Mouse (Mus musculus) heart, postnatal 36 days (tissue): ENCODE measurements around the gene Inhbe. TPM values are rescaled to one million over a fixed set of nuclear protein-coding genes. Genes with fewer than 3 reads are reported as not detected.

Source experiments
- DNase-seq, 2 experiments: peaks; one replicate each; pipeline ENCODE4 v3.0.0; 2021 to 2022
- intact Hi-C: fragments of 180-260 bp; cut with DNase I; formaldehyde crosslinking; loops from one replicate; pipeline ENCODE4 v1.15.1; 2025
- total RNA-seq, 2 experiments: library from RNA; stranded (reverse); gene quantifications; 2 replicates each; pipeline ENCODE4 v1.2.3; 2021

Inhbe gene
- total RNA-seq, 2 experiments from 2014 or later = not detected

GRCm38 (mm10) chr10:127348957-127349356 lies 5.3 kb downstream of the Inhbe start:
- no peak for DNase-seq
- intact Hi-C loops = no loop called here

DNA sequence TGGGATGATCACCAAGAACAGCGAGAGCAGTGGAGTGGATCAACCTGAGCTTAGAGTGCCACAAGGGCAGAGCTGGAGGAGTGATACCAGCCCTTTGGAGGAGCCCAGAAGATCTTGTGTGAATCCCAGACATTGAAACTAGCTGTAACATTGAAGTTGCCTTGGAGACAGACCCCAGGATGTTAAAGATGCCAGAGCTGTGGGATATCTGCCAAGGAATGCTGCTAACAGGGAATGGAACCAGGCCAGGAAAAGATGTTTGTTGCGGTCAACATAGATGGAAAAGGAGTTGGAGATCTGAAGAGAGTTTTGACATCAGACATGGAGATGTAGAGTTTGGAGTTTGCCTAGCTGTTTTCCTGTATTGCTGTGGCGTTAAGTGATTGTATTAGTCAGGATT lies 8.0 kb downstream of the Inhbe start:
- no peak for DNase-seq
- intact Hi-C loops = no loop called here

- DNase-seq = no peak
- intact Hi-C loops = no loop called here
These were observed 11.2 kb downstream of the Inhbe start for GRCm38 (mm10) chr10:127343029-127343428.

DNA sequence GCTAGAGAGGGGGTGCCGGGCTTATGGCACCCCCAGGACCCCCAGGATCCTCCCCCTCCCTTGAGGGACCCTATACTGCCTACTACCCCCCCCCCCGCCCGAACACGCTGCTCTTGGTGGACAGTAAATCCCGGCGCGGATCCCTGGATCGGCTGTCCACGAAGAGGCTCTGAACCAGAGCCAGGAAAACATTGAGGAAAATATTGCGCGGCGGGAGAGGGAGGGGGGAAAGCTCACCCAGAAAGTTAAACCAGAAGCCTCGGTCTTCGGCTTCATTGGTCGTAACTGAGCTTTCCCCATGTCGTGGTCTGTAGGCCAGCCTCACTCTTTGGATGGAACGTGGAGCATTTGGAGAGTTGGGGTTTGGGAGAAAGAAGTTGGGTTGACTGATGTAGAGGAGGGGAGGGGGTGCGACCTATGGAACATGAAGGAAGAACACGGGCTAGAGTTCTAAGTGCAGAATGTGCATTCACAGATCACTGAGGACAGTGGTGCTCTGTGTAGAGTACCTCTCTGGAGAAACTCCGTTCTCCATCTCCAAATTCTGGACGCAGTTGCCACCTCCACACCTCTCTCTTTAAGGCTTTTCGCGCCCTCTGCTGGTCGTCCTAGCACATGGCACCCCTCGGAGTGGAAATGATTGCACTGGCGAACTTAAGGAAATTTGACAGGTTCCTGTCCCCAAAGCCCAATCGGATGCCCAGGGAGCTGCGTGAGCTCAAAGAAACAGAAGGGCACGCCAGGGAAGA lies 12.1 kb downstream of the Inhbe start, which contains the start of gene Gli1:
Gli1 (minus strand) TSS at position 84 of the 749 bp plus-strand sequence.
- intact Hi-C loops = no loop called here
- DNase-seq = peak; percentile 88 to 89

DNA sequence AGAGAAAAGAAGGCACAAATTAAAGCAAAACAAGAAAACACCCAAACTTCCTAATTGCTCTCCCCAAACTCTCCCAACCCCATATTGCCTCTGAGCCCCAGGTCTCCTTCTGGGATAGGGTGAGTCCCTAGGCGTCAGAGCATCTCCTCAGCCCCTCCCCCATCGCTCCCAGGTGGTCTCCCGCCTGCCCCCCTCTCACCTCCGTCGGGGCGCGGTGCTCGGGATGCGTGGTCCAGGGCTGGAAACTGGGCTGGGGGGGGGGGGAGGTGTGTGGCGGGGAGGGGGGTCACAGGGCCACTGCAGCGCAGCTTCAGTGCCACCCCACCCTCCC lies 12.9 kb downstream of the Inhbe start:
- intact Hi-C loops = no loop called here
- DNase-seq = no peak

GRCm38 (mm10) chr10:127340577-127341359 lies 13.4 kb downstream of the Inhbe start:
- no peak for DNase-seq

GRCm38 (mm10) chr10:127339683-127340576 lies 14.3 kb downstream of the Inhbe start:
- peak; percentile 59 to 72 for DNase-seq
- intact Hi-C loops = loop anchor here (5.0 kb wide), 1 partner anchor 218 kb away; the partner anchor contains the start of gene Os9

More at GRCm38 (mm10) chr10:127340577-127341359, 13.4 kb downstream of the Inhbe start:
- intact Hi-C loops = no loop called here

DNA sequence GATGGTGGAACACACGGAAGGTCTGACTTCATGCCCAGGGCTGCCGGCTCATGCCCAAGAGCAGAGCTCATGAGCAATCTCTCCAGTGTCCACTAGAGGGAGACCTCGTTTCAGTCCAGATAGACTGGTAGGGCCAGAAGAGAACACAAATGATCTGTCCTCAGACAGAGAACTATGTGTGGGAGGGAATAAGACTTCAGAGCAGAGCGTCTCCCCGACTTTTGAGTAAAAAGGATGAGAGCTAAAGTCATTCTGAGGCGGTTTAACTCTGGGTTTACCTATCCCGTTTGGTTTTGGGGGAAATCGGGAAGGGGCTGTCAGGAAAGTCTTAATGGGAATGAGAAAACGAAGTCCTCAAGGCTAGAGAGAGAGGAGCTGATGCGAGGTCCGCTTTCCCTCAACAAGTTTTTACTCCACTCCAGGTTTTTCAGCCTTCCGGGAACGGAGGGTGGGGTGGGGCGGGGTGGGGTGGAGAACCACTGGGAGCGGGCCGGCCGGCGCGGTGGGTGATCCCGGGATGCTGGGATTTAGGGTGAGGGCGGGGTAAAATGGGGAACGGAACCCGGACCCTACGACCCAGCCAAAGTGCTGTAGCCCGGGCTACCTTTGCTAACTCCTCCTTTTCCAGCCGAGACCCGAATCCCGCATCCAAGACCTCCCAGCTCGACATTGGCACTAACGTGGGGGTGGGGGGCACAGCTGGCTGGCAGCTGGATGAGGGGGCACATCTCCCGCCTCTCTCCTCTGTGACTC lies 15.1 kb downstream of the Inhbe start:
- peak; percentile 84 to 88 for DNase-seq
- intact Hi-C loops = loop anchor here (5.0 kb wide), 1 partner anchor 217 kb away; the partner anchor contains the start of gene Os9

- intact Hi-C loops = loop anchor here (5.0 kb wide), 1 partner anchor 215 kb away; the partner anchor contains the start of gene Os9
- DNase-seq = no peak
These were observed 16.6 kb downstream of the Inhbe start for GRCm38 (mm10) chr10:127337536-127338099.

DNA sequence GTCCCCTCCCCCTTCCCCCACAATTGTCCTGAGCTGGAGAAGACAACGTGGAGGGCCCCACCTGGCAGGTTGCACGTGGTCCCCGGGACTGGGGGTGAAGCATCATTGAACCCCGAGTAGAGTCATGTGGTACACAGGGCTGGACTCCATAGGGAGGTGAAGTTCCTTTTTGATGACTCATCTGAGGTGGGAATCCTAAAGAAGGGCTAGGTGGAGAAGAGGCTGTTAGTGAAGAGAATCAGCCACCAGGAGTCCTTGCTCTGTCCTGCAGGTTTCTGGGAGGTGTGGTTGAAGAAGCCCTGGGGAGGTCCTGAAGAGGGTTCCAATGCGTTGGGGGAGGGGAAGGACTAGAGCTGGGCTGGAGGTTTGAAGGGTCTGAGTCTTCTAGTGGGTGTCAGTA lies 17.3 kb downstream of the Inhbe start:
- no peak for DNase-seq
- intact Hi-C loops = loop anchor here (5.0 kb wide), 1 partner anchor 215 kb away; the partner anchor contains the start of gene Os9

DNA sequence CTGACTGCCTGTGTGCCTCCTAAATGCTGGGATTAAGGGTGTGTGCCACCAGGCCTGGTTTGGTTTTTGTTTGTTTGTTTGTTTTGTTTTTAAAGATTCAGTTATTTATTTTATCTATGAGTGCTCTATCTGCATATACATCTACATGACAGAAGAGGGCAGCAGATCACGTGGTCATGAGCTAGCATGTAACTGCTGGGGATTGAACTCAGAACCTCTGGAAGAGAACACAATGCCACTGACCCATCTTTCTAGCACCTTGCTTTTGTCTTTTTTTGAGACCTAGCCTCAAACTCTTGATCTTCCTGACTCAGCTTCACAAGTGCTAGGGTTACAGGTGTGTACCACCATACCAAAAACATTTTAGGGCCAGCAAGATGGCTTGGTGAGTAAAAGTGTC lies 18.9 kb downstream of the Inhbe start:
- intact Hi-C loops = loop anchor here (5.0 kb wide), 1 partner anchor 213 kb away; the partner anchor contains the start of gene Os9

DNA sequence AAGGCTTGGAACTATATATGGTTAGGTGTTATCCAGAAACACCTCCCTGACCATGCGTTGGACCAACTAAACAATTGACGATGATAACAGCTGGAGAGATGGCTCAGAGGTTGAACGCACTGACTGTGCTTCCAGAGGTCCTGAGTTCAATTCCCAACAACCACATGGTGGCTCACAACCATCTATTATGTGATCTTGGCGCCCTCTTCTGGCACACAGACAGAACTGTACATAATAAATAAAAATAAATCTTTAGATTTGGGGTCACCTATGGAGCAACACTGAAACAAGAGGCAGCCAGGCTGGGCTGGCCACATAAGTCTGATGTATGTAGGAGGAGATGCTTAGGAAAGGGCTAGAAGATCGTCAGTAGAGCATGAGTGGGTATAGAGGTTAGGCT lies 21.1 kb downstream of the Inhbe start:
- no peak for DNase-seq
- intact Hi-C loops = no loop called here

More for the DNA sequence above, 18.9 kb downstream of the Inhbe start:
- no peak for DNase-seq

- intact Hi-C loops = no loop called here
- DNase-seq = no peak
These were observed 21.9 kb downstream of the Inhbe start for GRCm38 (mm10) chr10:127332211-127332874.

DNA sequence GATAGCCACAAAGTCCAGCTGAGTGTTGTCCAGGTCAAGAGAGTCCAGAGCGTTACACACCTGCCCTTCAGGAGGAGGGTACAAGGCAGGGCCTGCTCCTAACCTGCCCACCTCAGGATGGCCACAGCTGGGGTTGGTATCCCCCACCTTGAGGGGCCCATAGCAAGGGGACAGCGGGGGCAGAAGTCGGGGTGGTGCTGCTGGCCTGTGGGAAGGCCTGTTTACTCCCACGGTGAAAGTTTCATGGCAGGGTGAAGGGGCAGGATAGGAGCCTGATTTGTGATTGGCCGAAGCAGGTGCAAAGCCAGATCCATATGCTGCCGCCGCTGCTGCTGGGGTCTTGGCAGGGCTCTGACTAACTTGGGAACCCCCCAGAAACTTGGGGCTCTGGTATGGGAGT lies 24.0 kb downstream of the Inhbe start:
- intact Hi-C loops = no loop called here

GRCm38 (mm10) chr10:127327461-127328145 lies 26.6 kb downstream of the Inhbe start:
- intact Hi-C loops = no loop called here
- DNase-seq = no peak

More for the DNA sequence above, 24.0 kb downstream of the Inhbe start:
- DNase-seq = no peak

- intact Hi-C loops = no loop called here
- DNase-seq = peak in 1 of 2 experiments; percentile 43
These were observed 27.4 kb downstream of the Inhbe start for GRCm38 (mm10) chr10:127326828-127327227.

- DNase-seq = peak; percentile 35 to 45
- intact Hi-C loops = no loop called here
These were observed 28.0 kb downstream of the Inhbe start for GRCm38 (mm10) chr10:127326017-127326801.
